Mouse (Mus musculus): ENCODE results near the gene Pde1b.

GRCm38 (mm10) chr15:103486658-103487057 is 16.2 kb upstream of the Pde1b start:
- TF ChIP-seq POLR2A (IDR thresholded peaks at IDR 0.05; ENCODE audit: borderline replicate concordance, extremely low read depth, low read depth, low read length) (no peak), CTCF (IDR thresholded peaks at IDR 0.05; ENCODE audit: insufficient read depth, low read length) (no peak)

Data from lung, adult 2 months (tissue).